Mouse (Mus musculus) midbrain, embryonic 11.5 days (tissue): Measurements from ENCODE around the gene Atcay. TPM values are rescaled to one million over a fixed set of nuclear protein-coding genes. Genes with fewer than 3 reads are reported as not detected.
A peak's percentile ranks its signal among the peaks of the same experiment; 100 is the strongest.

ENCODE experiments used
- ATAC-seq: fragments of 200-750 bp; cut with Nextera tagmentation; 2 replicates; pipeline ENCODE4 v1.8.0; 2017; ENCODE audit warnings: moderate TSS enrichment, moderate library complexity; ENCODE audit not compliant: low FRiP score
- DNase-seq: peaks from one replicate; pipeline ENCODE4 v3.0.0; 2015; ENCODE audit warnings: low spot score; ENCODE audit errors: missing footprints
- H3K27ac ChIP-seq: fragments of 300-500 bp; sonication (generic); 2 replicates; pipeline ENCODE4 v1.5.1; 2014; ENCODE audit warnings: low read depth, low read length
- H3K27me3 ChIP-seq: fragments of 300-500 bp; sonication (generic); 2 replicates; pipeline ENCODE4 v1.6.1; 2014; ENCODE audit warnings: mild to moderate bottlenecking, low read length, moderate library complexity, mixed read lengths; ENCODE audit not compliant: control insufficient read depth, insufficient read depth
- H3K36me3 ChIP-seq: fragments of 300-500 bp; sonication (generic); 2 replicates; pipeline ENCODE4 v1.6.1; 2014; ENCODE audit warnings: mild to moderate bottlenecking, low read length, moderate library complexity, mixed read lengths; ENCODE audit not compliant: control insufficient read depth, insufficient read depth
- H3K4me1 ChIP-seq: fragments of 300-500 bp; sonication (generic); 2 replicates; pipeline ENCODE4 v1.6.1; 2014; ENCODE audit warnings: low read length; ENCODE audit not compliant: control insufficient read depth, insufficient read depth
- H3K4me2 ChIP-seq: fragments of 300-500 bp; sonication (generic); 2 replicates; pipeline ENCODE4 v1.6.1; 2014; ENCODE audit warnings: mild to moderate bottlenecking, moderate library complexity
- H3K4me3 ChIP-seq: fragments of 300-500 bp; sonication (generic); 2 replicates; pipeline ENCODE4 v1.5.1; 2014; ENCODE audit warnings: low read depth, low read length
- H3K9ac ChIP-seq: fragments of 300-500 bp; sonication (generic); 2 replicates; pipeline ENCODE4 v1.6.1; 2014; ENCODE audit warnings: low read length
- H3K9me3 ChIP-seq: fragments of 300-500 bp; sonication (generic); 2 replicates; pipeline ENCODE4 v1.6.1; 2016; ENCODE audit warnings: low read length; ENCODE audit not compliant: control insufficient read depth
- WGBS: fragments of 180-500 bp; shearing (Covaris S2); extraction: QIAGEN DNeasy Blood & Tissue Kit; methylation state at CpG from one replicate; pipeline ENCODE4 v1.1.7; 2014; 5-methylcytosine and 5-hydroxymethylcytosine counted together
- polyA plus RNA-seq: library from polyadenylated mRNA; unstranded; fragments of >200 nt; fragmentation: Nextera tagmentation; extraction: Ambion mirVana; gene quantifications from 2 replicates; pipeline ENCODE4 v1.2.1, GENCODE M21; 2014

Gene Atcay
- polyA plus RNA-seq, 1 experiment from 2014 or later, result 22.2 TPM

DNA sequence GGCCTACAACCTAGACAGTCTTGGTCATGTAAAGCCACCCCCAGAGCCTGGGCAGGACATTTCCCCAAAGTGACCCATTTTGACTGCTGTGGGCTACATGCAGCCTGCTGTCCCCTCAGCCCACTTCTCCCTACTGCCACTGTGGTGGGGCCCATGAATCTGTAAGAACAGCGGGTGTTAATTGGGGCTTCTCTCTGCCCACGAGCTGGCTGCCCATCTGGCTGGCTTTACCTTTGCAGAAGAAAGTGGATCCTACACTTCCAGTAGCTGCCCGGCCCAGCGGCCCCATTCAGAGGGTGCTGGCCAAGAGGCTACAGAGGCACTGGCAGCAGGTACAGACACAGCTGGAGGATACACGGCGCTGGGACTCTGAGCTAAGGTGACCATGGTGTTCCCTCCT lies 14.5 kb upstream of the Atcay start:
- peaks cover under 1% of the 10 kb centered on the region; the same call in 1 of the 2 replicates for H3K4me1 ChIP-seq
- H3K27ac ChIP-seq, result no peak overlapping the region
- DNase-seq (no peak), ATAC-seq (no peak)
- no peak overlapping the region for H3K4me3 ChIP-seq
- H3K4me2 ChIP-seq, result no peak overlapping the region
- 90% methylated on average over 6 of the region's 6 CpGs for WGBS
- H3K27me3 ChIP-seq, result peaks cover 2% of the 10 kb centered on the region
- no peaks in the 10 kb centered on the region for H3K36me3 ChIP-seq
- H3K9ac ChIP-seq, result peak overlapping the region; percentile 44; the same call in 1 of the 2 replicates
- H3K9me3 ChIP-seq, result no peaks in the 10 kb centered on the region

DNA sequence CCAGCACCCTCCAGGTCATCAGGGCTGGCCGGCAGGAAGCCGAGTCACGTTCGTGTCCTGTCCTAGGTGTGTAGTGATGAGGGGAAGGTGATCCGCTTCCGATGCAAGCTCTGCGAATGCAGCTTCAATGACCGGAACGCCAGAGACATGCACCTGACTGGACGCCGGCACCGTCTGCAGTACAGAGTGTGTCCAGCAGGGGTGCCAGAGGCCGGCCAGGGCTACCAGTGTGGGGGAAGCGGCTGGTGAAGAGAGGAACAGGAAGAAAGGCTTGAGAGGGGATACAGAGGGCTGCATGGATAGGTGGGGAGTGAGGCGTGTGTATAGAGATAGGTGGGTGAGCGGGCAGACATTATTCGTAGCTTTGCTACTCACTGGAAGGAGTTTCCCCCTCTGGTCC lies 14.0 kb upstream of the Atcay start:
- Histone ChIP-seq H3K36me3 (no peaks in the 10 kb centered on the region), H3K4me2 (no peak overlapping the region), H3K4me3 (no peak overlapping the region), H3K9ac (peak overlapping the region; percentile 44; the same call in 1 of the 2 replicates), H3K4me1 (peaks cover 6% of the 10 kb centered on the region), H3K9me3 (no peaks in the 10 kb centered on the region), H3K27ac (no peak overlapping the region), H3K27me3 (peaks cover 8% of the 10 kb centered on the region)
- 8% methylated on average over 17 of the region's 17 CpGs for WGBS
- DNase-seq (peak; percentile 99), ATAC-seq (peak; percentile 70)

DNA sequence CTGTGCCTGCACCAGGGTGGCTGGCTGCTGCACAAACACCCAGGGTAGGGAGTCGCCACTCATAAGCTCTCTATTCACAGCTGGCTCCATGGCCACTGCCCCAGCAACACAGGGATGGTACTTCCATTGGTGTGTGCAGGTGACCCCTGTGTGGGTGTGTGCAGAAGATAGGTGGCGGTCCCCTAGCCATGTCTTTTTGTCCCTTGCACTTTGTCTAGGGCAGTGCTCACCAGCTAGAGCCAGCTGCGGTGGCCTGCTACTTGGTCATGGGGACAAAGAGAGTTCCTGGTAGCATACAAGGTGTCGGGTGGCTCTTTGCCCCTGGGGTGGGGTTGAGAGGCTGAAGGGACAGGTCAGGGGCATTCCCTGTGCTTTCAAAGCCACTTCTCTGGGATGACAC lies 13.5 kb upstream of the Atcay start:
- H3K27ac ChIP-seq, result no peak overlapping the region
- no peak overlapping the region for H3K9ac ChIP-seq
- DNase-seq (no peak), ATAC-seq (0 out of 2 replicates have a peak, but pooled peaks have one; percentile 2)
- H3K4me1 ChIP-seq, result peaks cover 6% of the 10 kb centered on the region
- H3K9me3 ChIP-seq, result no peaks in the 10 kb centered on the region
- H3K36me3 ChIP-seq, result no peaks in the 10 kb centered on the region
- WGBS, result 78% methylated on average over 4 of the region's 4 CpGs
- no peak overlapping the region for H3K4me3 ChIP-seq
- H3K4me2 ChIP-seq, result no peak overlapping the region
- H3K27me3 ChIP-seq, result peaks cover 10% of the 10 kb centered on the region

DNA sequence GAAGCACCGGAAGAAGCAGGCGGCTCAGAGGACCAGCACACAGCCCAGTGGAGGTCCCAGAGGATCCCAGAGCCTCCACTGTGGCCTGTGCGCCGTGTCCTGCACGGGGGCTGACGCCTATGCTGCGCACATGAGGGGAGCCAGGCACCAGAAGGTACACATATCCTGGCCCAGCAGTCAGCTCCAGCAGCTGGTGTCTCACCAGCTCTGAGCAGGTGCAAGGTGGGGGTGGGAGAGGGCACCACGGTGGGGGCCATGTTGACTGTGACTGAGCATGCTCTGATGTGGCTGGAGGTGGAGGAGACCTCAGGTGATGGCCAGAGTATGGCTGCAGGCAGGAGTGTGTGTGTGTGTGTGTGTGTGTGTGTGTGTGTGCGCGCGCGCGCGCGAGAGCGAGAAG lies 11.4 kb upstream of the Atcay start:
- H3K27ac ChIP-seq, result no peak overlapping the region
- no peaks in the 10 kb centered on the region for H3K36me3 ChIP-seq
- H3K9ac ChIP-seq, result no peak overlapping the region
- peaks cover 6% of the 10 kb centered on the region for H3K4me1 ChIP-seq
- 92% methylated on average over 16 of the region's 16 CpGs for WGBS
- H3K9me3 ChIP-seq, result no peaks in the 10 kb centered on the region
- H3K4me2 ChIP-seq, result no peak overlapping the region
- no peak for DNase-seq
- no peak overlapping the region for H3K4me3 ChIP-seq
- peaks cover 10% of the 10 kb centered on the region for H3K27me3 ChIP-seq
- ATAC-seq, result no peak

DNA sequence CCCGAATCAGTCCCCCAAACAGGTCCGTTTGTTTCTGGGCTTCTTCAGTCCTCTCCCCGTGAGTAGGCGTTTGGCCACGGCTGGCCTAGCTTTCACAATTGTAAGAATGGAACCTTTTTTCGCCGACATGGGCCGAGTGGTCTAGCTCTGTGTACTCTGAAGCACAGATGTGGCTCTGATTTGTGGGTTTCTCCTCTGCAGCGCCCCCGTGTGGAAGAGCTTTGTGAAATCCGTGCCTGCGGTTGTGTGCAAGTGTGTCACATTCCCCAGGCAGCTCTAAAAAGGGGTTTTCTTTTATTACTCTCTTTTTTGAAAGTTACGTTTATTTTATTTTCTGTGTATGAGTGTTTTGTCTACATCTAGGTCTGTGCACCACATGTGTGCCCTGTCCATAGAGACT lies 10.2 kb upstream of the Atcay start:
- H3K36me3 ChIP-seq, result no peaks in the 10 kb centered on the region
- H3K27ac ChIP-seq, result no peak overlapping the region
- no peak overlapping the region for H3K4me3 ChIP-seq
- peak; percentile 98 for DNase-seq
- H3K9ac ChIP-seq, result no peak overlapping the region
- no peak overlapping the region for H3K4me2 ChIP-seq
- H3K4me1 ChIP-seq, result peaks cover 6% of the 10 kb centered on the region
- H3K9me3 ChIP-seq, result no peaks in the 10 kb centered on the region
- peaks cover 10% of the 10 kb centered on the region for H3K27me3 ChIP-seq
- WGBS, result 23% methylated on average over 13 of the region's 13 CpGs
- no peak for ATAC-seq

DNA sequence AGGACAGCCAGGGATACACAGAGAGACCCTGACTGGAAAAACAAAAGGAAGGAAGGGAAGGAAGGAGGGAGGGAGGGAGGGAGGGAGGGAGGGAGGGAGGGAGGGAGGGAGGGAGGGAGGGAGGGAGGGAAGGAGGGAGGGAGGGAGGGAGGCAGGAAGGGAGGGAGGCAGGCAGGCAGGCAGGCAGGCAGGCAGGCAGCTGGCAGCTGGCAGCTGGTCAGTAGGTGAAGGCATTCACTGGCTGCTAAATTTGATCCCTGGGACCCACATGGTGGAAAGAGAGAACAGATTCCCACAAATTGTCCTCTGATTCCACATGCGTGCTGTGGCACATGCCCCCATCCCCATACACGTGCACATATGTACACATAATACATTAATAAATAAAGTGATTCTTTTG lies 8.0 kb upstream of the Atcay start:
- Histone ChIP-seq H3K9me3 (no peaks in the 10 kb centered on the region), H3K27me3 (peaks cover 10% of the 10 kb centered on the region), H3K4me2 (no peak overlapping the region), H3K4me3 (no peak overlapping the region), H3K36me3 (no peaks in the 10 kb centered on the region), H3K9ac (no peak overlapping the region), H3K27ac (no peak overlapping the region), H3K4me1 (peaks cover 6% of the 10 kb centered on the region)
- no peak for ATAC-seq
- no peak for DNase-seq
- 86% methylated on average over 2 of the region's 2 CpGs for WGBS

DNA sequence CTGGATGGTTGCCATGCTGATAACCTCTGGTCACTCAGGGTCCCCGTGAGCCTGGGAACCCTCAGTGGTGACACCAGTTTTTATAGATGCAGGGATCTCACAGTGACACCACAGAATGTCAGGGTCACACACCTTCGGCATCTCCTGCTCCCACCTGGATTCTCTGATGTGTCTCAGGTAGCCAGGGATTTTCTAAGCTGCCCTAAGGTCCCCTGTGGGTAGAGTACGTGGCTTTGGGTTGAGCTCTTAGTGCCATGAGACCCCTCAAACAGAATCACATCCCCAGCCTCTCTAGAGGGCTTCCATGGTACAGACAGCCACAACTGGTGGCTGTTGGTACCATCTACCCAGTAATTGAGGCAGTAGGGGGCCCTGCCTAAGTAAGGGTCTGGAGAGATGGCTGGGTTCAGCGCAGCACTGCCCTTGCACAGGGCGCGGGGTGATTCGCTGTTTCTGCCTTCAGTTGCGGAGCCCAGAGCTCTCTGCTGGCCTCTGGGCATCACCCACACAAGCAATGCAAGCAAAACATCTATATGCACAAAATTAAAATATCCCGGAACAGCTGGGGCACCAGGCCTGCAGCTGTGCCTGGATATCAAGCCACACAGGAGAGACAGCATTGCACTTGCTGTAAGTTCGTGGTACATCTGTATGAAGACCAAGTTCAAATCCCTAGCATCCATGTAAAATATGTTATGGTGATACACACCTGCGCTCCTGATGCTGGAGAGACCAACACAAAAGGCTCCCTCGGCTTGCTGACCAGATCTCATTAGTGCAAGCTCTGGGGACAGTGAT lies 6.0 kb upstream of the Atcay start:
- 87% methylated on average over 12 of the region's 12 CpGs for WGBS
- DNase-seq, result no peak
- Histone ChIP-seq H3K4me3 (no peak overlapping the region), H3K27ac (no peak overlapping the region), H3K4me2 (no peak overlapping the region), H3K9ac (no peak overlapping the region), H3K4me1 (peaks cover 12% of the 10 kb centered on the region), H3K36me3 (no peaks in the 10 kb centered on the region), H3K27me3 (peaks cover 10% of the 10 kb centered on the region), H3K9me3 (no peaks in the 10 kb centered on the region)
- ATAC-seq, result no peak

DNA sequence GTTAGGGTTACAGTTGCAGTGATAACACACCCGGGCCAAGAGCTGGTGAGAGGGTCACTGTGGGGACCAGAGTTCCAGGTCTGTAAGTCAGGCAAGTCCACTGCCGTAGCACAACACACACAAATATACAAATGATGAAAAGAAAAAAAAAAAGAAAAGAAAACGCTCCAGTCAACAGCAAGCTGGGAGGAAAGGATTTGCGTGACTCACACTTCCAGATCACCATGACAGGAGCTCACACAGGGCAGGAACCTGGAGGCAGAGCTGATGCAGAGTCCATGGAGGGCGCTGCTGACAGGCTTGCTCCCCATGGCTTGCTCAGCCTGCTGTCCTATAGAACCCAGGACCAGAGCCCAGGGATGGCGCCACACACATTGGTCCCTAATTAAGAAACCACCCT lies 3.6 kb upstream of the Atcay start:
- no peak overlapping the region for H3K4me2 ChIP-seq
- H3K36me3 ChIP-seq, result no peaks in the 10 kb centered on the region
- no peak for DNase-seq
- H3K27me3 ChIP-seq, result no peaks in the 10 kb centered on the region; the same call in 1 of the 2 replicates
- H3K9me3 ChIP-seq, result no peaks in the 10 kb centered on the region
- H3K27ac ChIP-seq, result no peak overlapping the region
- H3K9ac ChIP-seq, result no peak overlapping the region
- ATAC-seq, result no peak
- peaks cover 12% of the 10 kb centered on the region for H3K4me1 ChIP-seq
- WGBS, result 76% methylated on average over 6 of the region's 6 CpGs
- H3K4me3 ChIP-seq, result no peak overlapping the region

DNA sequence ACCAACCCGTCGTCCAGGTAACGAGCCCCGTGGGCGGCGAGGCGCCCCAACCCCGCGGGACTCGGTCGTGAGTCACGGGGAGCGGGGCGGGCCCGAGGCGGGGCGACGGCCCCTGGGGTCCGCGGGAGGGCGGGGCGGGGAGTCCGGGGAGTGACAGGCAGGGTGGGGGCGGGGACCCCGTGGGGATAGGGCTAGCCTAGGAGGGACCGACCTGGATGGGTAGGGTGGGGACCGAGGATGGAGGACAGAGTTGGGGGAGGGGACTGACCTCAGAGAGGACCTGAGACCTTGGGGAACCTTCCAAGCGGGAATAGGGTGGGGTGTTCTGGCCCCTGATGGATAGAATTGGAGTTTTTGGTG lies 2.6 kb upstream of the Atcay start:
- Histone ChIP-seq H3K4me1 (peaks cover 12% of the 10 kb centered on the region), H3K4me3 (peak overlapping the region; percentile 74), H3K9me3 (no peaks in the 10 kb centered on the region), H3K27me3 (no peaks in the 10 kb centered on the region; the same call in 1 of the 2 replicates), H3K4me2 (peak overlapping the region; percentile 67), H3K36me3 (no peaks in the 10 kb centered on the region), H3K9ac (peak overlapping the region; percentile 73), H3K27ac (no peak overlapping the region)
- 1% methylated on average over 28 of the region's 28 CpGs for WGBS
- DNase-seq (no peak), ATAC-seq (peak; percentile 70)
